Mouse (Mus musculus) kidney, postnatal 4 days (tissue): Measurements from ENCODE around the gene Gatad1.
"Not testable (repeated sequence)": the region's sequence is repeated elsewhere in the genome, so short reads cannot be mapped to it uniquely, and the experiment has no call there.

Experiments
- DNase-seq, 2 experiments: peaks; one replicate each; pipeline ENCODE4 v3.0.0; 2021; ENCODE audit warnings: mixed read lengths in 2 of 2

Gene Gatad1

GRCm38 (mm10) chr5:3633315-3633714 is 23.7 kb downstream of the Gatad1 start:
- DNase-seq: no peak

- DNase-seq: no peak
Observed at GRCm38 (mm10) chr5:3632285-3632684, 24.7 kb downstream of the Gatad1 start.

GRCm38 (mm10) chr5:3631512-3632271 is 25.3 kb downstream of the Gatad1 start:
- peak; percentile 33 to 49 for DNase-seq

GRCm38 (mm10) chr5:3630055-3630454 is 26.9 kb downstream of the Gatad1 start:
- no peak for DNase-seq

GRCm38 (mm10) chr5:3620486-3620885 is 36.5 kb downstream of the Gatad1 start:
- no peak for DNase-seq

GRCm38 (mm10) chr5:3611835-3612234 is 45.1 kb downstream of the Gatad1 start:
- not testable (repeated sequence) for DNase-seq

GRCm38 (mm10) chr5:3609241-3609640 is 47.7 kb downstream of the Gatad1 start:
- DNase-seq: no peak

- no peak for DNase-seq
Observed at GRCm38 (mm10) chr5:3607114-3607513, 49.9 kb downstream of the Gatad1 start.

- no peak for DNase-seq
Observed at GRCm38 (mm10) chr5:3600790-3601189, 56.2 kb downstream of the Gatad1 start.

GRCm38 (mm10) chr5:3600298-3600697 is 56.7 kb downstream of the Gatad1 start:
- DNase-seq: no peak

- no peak for DNase-seq
Observed at GRCm38 (mm10) chr5:3598766-3599165, 58.2 kb downstream of the Gatad1 start.

GRCm38 (mm10) chr5:3597171-3597570 is 59.8 kb downstream of the Gatad1 start:
- DNase-seq: no peak

- DNase-seq: peak; percentile 86 to 92
Observed at GRCm38 (mm10) chr5:3596399-3596766, 60.6 kb downstream of the Gatad1 start, which contains the start of gene Rbm48. Gene Rbm48 (minus strand): TSS chr5:3596585.

- DNase-seq: peak; percentile 94 to 97
Observed at GRCm38 (mm10) chr5:3595693-3596398, 61.1 kb downstream of the Gatad1 start, which contains the start of gene Pex1. Gene Pex1 (plus strand): TSS chr5:3596066.
